Comparison of ENCODE assay signal across 7 mouse cellular contexts in genomic region chr9:65671431-65671931, GRCm38 (mm10). TPM values are rescaled to one million over a fixed set of nuclear protein-coding genes. Genes with fewer than 3 reads are reported as not detected.
A peak's percentile ranks its signal among the peaks of the same experiment; 100 is the strongest.
DNase-seq lines count a peak whose midpoint lies in the region; ATAC-seq and TF ChIP-seq lines count a peak whose summit lies in the region.

No protein-coding gene starts in this region.

- ATAC-seq in intestine, postnatal 0 days, result peak; percentile 65
- ATAC-seq in lung, embryonic 16.5 days (ENCODE audit: low read depth), result peak; percentile 53
- ATAC-seq in erythroblast, adult 5-6 weeks (replicated peaks; ENCODE audit: low FRiP score, poor library complexity, severe bottlenecking), result no peak

- intact Hi-C loops in gastrocnemius, adult 2 months (cut with DNase I), result no loop called here

- H3K4me3 ChIP-seq in gastrocnemius, adult 2 months, result no peak overlapping the region
- H3K4me3 ChIP-seq in intestine, postnatal 0 days (ENCODE audit: low read depth, low read length), result no peak overlapping the region
- no peak overlapping the region for H3K4me3 ChIP-seq in lung, embryonic 16.5 days (ENCODE audit: low read length)

- peak; percentile 81 for DNase-seq in ZHBTc4 (ENCODE audit: low read depth, low spot score)
- DNase-seq in gastrocnemius, adult 2 months, result peak; percentile 71
- no peak for DNase-seq in MN1 (ENCODE audit: low spot score)
- no peak for DNase-seq in thymus, adult 18-20 months

- 25% methylated on average over 9 of the region's 9 CpGs for WGBS in intestine, postnatal 0 days
- WGBS in lung, embryonic 16.5 days, result 51% methylated on average over 9 of the region's 9 CpGs

- peak overlapping the region; percentile 81 for H3K27ac ChIP-seq in gastrocnemius, adult 2 months
- H3K27ac ChIP-seq in intestine, postnatal 0 days (ENCODE audit: low read depth, low read length), result peak overlapping the region; percentile 62; the same call in 1 of the 2 replicates
- peak overlapping the region; percentile 2; the same call in 1 of the 2 replicates for H3K27ac ChIP-seq in lung, embryonic 16.5 days (ENCODE audit: low read length)

- TF ChIP-seq CTCF in gastrocnemius, adult 2 months (IDR thresholded peaks at IDR 0.05), result no peak
- TF ChIP-seq CTCF in intestine, postnatal 0 days (IDR thresholded peaks at IDR 0.05; ENCODE audit: low read depth), result no peak

- 0 out of 2 replicates have a peak, but pooled peaks cover 11% of the 10 kb centered on the region for H3K4me1 ChIP-seq in intestine, postnatal 0 days (replicated peaks; ENCODE audit: control insufficient read depth, insufficient read depth, low read length)
- peaks cover 3% of the 10 kb centered on the region for H3K4me1 ChIP-seq in lung, embryonic 16.5 days (replicated peaks; ENCODE audit: control insufficient read depth, insufficient read depth, low read length)

- H3K36me3 ChIP-seq in intestine, postnatal 0 days (ENCODE audit: control insufficient read depth, insufficient read depth), result no peaks in the 10 kb centered on the region
- no peaks in the 10 kb centered on the region for H3K36me3 ChIP-seq in lung, embryonic 16.5 days (ENCODE audit: control insufficient read depth, insufficient read depth, low read length)

- peak overlapping the region; percentile 40; the same call in 1 of the 2 replicates for H3K9ac ChIP-seq in intestine, postnatal 0 days (ENCODE audit: low read depth, low read length)
- H3K9ac ChIP-seq in lung, embryonic 16.5 days (ENCODE audit: low read length), result no peak overlapping the region

- H3K4me2 ChIP-seq in intestine, postnatal 0 days (replicated peaks; ENCODE audit: low read depth), result peak overlapping the region; percentile 9; the same call in 1 of the 2 replicates
- no peak overlapping the region for H3K4me2 ChIP-seq in lung, embryonic 16.5 days (ENCODE audit: low read depth, low read length)

- H3K27me3 ChIP-seq in intestine, postnatal 0 days (replicated peaks; ENCODE audit: control insufficient read depth, insufficient read depth, low read length), result no peaks in the 10 kb centered on the region
- H3K27me3 ChIP-seq in lung, embryonic 16.5 days (ENCODE audit: control insufficient read depth, insufficient read depth, low read depth, low read length), result no peaks in the 10 kb centered on the region

- no peaks in the 10 kb centered on the region for H3K9me3 ChIP-seq in intestine, postnatal 0 days (ENCODE audit: control insufficient read depth)
- no peaks in the 10 kb centered on the region for H3K9me3 ChIP-seq in lung, embryonic 16.5 days (ENCODE audit: control insufficient read depth, low read length)

RNA-seq across cellular contexts. Expression of gene Oaz2, which starts 3.7 kb away (rescaled TPM):
- 100 to 1,000 TPM; 195 to 201 TPM for total RNA-seq in gastrocnemius, adult 2 months (2021)
- 141 and 152 TPM in 2 replicates for polyA plus RNA-seq in intestine, postnatal 0 days (2015; fragmentation: Nextera tagmentation; extraction: Ambion mirVana)
- polyA plus RNA-seq in lung, embryonic 16.5 days (2015; fragmentation: Nextera tagmentation; extraction: Ambion mirVana), result 455 and 472 TPM in 2 replicates
- total RNA-seq in erythroblast, adult 5-6 weeks (2015; ENCODE audit: low replicate concordance), result 8.3 and 9.0 TPM in 2 replicates
- 16.3 and 17.7 TPM in 2 replicates for total RNA-seq in erythroblast, adult 5-6 weeks (2017; ENCODE audit: low replicate concordance)

RNA-seq across cellular contexts. Expression of gene Rbpms2, which starts 42.0 kb away (rescaled TPM):
- 1 to 10 TPM in 1 of 2 experiments, under 1 TPM in 1; 0.99 to 1.8 TPM for total RNA-seq in gastrocnemius, adult 2 months (2021)
- 21.4 and 22.1 TPM in 2 replicates for polyA plus RNA-seq in intestine, postnatal 0 days (2015; fragmentation: Nextera tagmentation; extraction: Ambion mirVana)
- 10.8 and 14.1 TPM in 2 replicates for polyA plus RNA-seq in lung, embryonic 16.5 days (2015; fragmentation: Nextera tagmentation; extraction: Ambion mirVana)
- total RNA-seq in erythroblast, adult 5-6 weeks (2015; ENCODE audit: low replicate concordance), result 0.84 TPM in 1 of 2 replicates, not detected in the other
- total RNA-seq in erythroblast, adult 5-6 weeks (2017; ENCODE audit: low replicate concordance), result 0.17 TPM in 1 of 2 replicates, not detected in the other

Comparison
In these comparisons a context has a peak if more than half of its experiments do, and no peak if none do; other contexts are left out.
1. DNase-seq: peak in ZHBTc4 (single experiment) and gastrocnemius, adult 2 months (single experiment); none in MN1 (single experiment) and thymus, adult 18-20 months (0 of 2).
2. H3K27ac ChIP-seq: peak in every context shown above with its lines; median percentile 81 in gastrocnemius, adult 2 months; 62 in intestine, postnatal 0 days; 2 in lung, embryonic 16.5 days.
3. RNA of gene Oaz2, which starts 3.7 kb away (total RNA-seq): 195 to 201 TPM in gastrocnemius, adult 2 months; 8.3 to 17.7 TPM in erythroblast, adult 5-6 weeks; every median in the first group is over 10 times any median in the second.